Mouse (Mus musculus): ENCODE data around the gene Cfap73.
A peak's percentile ranks its signal among the peaks of the same experiment; 100 is the strongest.

The Cfap73 gene

GRCm38 (mm10) chr5:120634131-120634530 is at the start of gene Cfap73:
Gene Cfap73 (minus strand): TSS chr5:120634235.
- DNase-seq (ENCODE audit: low spot score) = no peak

DNA sequence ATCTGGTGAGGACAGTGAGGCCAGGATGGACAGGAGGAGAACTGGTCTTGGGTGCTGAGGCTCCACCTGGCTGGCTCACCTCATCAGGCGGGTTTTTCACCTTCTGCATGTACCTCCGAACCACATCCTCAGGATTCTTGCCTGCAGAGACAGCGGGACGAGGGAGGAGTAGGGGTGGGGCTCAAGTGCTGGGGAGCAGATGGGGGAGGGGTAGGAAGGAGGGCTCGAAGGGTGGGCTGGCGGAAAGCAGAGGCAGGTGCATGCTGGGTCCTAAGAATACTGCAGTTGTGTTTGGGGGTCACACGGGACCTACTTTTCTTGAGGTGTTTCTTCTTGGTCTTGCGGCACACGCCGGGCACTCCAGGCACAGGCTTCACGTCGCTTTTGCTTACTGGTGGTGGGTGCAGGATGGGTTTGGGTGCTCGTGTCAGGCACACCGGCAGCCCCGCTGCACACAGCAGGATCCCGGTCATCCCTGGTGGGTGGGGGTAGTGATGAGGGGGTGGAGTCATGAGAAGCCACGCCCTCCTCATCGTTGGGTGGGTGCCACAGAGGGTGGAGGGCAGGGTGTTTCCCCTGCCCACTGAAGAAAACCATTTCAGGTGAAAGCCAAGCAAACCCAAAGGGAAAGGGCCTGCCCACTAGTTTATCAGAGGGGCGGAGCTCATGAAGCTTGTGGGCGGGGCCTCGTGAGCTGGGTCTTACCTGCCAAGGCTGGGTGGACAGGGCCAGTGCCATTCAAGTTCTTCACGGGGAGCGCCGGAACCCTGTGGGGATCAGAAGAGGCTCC is 49.1 kb upstream of the Cfap73 start:
- DNase-seq (ENCODE audit: low spot score) = no peak

DNA sequence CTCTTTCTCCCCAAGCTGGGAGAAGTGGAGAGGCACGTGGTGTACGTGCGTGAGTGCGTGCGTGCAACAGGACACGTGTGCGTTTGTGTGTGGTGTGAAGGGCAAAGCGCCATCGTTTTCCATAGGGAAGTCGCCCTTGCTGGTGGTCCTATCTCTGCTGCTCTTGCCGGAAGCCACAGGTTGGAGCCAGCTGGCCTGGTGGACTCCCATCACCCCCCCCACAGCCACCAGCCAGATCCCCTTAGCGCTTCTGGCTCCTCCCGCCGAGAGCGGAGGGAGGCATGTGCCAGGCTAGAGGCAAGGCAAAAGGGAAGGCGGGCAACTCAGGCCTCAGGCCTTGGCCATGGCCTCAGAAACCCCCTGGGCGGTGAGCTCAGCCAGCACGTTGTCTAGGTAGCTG is 46.9 kb upstream of the Cfap73 start:
- DNase-seq (ENCODE audit: low spot score) = no peak

DNA sequence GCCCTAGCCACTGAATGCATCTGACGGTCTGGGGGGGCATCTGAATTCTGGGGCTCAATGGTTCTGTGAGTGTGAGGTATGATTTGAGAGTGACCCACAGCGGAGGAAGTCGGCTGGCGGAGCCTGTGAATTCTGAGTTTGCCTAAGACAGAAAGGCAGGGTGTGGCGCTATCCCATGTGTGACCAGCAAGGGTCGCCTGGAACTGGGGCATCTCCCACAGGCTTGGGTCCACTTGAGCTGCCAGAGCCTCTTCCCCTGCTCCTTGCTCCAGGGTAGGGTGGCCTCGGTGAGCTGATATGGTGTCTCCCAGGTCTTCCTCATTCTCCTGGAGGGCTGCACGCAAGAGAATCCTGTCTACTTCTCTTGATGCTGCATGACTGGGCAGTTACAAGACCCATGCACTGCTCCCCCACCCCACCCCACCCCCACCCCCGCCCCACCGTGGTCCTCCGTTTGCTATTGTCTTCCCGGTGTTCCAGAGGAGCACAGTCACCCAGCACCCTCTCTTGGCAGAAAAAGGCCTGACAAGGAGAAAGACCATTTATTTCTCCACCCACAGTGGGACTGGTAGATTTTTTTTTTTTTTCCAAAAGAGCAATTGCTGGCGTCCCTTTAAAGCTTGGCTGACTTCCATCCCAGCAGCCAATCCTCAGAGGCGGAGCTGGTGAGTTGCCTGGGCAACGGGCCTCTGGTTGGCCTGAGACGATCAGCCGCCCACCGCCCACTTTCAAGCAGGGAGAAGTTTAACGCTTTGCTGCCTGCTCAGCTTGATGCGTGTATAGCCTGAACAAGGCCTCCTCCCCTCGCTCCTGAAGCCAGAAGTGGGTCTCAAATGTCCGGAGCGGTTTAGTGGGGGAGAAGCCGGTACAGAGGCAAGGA is 45.9 kb upstream of the Cfap73 start:
- no peak for DNase-seq (ENCODE audit: low spot score)

GRCm38 (mm10) chr5:120677516-120677915 is 43.5 kb upstream of the Cfap73 start:
- no peak for DNase-seq (ENCODE audit: low spot score)

GRCm38 (mm10) chr5:120674229-120675145 is 40.5 kb upstream of the Cfap73 start:
- no peak for DNase-seq (ENCODE audit: low spot score)

DNA sequence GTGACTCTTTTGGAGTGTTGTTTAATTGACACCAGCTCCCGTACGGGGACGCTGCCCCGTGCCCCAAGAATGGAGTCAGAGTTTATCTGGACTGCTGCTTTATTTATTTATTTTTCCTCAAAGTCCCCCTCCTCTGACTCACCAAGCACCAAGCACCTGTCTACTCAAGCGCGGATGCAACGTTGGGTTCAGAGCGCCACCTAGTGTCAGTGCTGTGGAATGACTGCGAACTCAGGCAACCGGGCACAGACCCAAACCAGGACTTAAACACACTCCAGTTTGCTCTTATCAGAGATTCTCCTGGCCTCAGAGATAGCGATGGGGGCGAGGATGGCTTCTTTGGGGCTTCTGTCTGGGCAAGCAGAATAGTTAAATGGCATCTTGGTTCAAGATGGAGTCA is 39.6 kb upstream of the Cfap73 start:
- peak; percentile 63 for DNase-seq (ENCODE audit: low spot score)

DNA sequence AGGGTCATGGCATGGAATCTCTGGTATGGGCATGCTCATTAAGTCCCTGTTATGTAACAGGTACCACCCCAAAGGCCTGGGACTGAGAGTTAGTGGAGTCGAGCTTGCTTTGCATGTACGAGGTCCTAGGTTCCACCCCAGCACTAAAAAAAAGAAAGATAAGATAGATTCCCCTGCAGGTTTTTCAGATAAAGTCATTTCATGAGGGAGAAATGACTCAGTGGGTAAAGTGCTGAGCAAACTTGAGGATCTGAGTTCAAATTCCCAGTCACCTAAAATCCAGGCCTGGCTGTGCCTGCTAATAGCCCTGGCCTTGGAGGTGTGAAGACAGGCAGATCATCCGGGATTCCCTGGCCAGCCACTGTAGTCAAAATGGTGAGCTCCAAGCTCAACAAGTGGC is 37.8 kb upstream of the Cfap73 start:
- no peak for DNase-seq (ENCODE audit: low spot score)

DNA sequence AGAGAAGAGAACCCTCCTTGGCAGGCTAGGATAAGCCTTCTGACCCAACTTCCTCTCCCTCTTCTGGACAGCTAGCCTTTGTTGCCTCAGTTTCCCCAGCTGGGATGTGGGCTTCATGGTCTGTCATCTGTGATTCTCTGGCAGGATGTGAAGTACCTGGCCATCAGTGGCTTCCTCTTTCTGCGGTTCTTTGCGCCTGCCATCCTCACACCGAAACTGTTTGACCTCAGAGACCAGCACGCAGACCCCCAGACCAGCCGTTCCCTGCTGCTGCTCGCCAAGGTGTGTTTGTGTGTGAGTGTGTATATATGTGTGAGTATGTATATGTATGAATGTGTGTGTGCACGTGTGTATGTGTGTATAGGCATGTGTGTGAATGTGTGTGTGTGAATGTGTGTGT is 36.1 kb upstream of the Cfap73 start:
- DNase-seq (ENCODE audit: low spot score) = no peak

- no peak for DNase-seq (ENCODE audit: low spot score)
Measured at GRCm38 (mm10) chr5:120668761-120669160, 34.7 kb upstream of the Cfap73 start.

GRCm38 (mm10) chr5:120664888-120665287 is 30.9 kb upstream of the Cfap73 start:
- DNase-seq (ENCODE audit: low spot score) = no peak

DNA sequence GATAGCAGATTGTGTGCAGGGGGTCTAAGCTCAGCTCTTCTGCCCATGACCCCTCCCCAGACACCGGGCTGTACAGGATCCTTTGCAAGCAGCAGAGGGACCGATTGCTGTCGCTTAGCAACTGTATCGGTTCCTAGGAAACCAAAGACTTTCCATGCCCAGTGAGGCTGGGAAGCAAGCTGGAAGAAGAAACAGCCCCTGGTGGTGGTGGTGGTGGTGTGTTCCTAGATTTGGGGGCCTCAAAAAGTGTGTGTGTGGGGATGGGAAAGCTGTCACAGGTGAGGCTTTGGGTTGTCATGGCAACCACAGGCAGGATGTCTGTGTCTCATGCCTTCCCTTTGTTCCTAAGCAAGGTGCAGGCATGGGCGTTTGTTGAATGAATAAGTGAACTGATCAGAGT is 26.8 kb upstream of the Cfap73 start:
- no peak for DNase-seq (ENCODE audit: low spot score)

DNA sequence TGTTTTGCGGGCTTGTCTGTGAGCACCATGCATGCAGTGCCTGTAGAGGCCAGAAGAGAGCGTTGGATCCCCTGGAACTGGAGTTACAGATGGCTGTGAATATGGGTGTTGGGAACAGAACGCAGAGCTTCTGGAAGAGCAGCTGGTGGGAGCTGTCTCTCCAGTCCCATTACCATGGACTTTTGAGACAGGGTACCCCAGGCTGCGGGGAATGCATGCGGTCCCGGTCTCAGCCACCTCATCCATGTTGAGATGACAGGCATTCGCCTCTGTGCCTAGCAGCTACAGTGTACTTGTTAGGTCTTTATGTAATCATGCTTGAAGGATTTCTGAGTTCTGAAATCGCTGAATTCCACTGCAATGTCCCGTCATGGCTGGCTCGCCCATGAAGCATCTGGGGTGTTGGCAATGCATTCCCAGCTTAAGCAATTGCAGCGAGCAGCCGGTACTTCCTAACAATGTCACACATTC is 22.3 kb upstream of the Cfap73 start:
- DNase-seq (ENCODE audit: low spot score) = no peak

GRCm38 (mm10) chr5:120653873-120654272 is 19.8 kb upstream of the Cfap73 start:
- DNase-seq (ENCODE audit: low spot score) = no peak

GRCm38 (mm10) chr5:120652915-120653701 is 19.1 kb upstream of the Cfap73 start:
- DNase-seq (ENCODE audit: low spot score) = no peak

- DNase-seq (ENCODE audit: low spot score) = no peak
Measured at GRCm38 (mm10) chr5:120651230-120651629, 17.2 kb upstream of the Cfap73 start.

DNA sequence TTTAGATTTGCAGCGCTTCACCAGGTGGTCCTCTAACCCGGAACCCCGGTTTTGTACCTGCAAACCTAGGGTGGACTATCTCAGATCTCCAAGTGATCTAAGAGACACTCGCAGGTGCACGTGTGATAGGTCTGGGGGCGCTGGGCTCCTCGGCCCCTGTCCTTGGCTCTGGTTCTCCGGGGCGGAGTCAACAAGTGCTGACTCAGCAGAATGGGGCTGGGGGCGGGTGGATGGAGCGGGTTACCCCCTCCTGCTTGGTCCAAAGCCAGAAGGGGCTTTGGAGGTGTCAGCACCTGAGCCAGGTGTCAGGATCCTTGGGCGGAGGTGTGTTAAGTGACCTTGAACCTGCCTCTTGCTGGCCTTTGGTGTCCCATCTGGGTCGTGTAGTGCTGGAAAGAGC is 15.9 kb upstream of the Cfap73 start:
- DNase-seq (ENCODE audit: low spot score) = no peak

DNA sequence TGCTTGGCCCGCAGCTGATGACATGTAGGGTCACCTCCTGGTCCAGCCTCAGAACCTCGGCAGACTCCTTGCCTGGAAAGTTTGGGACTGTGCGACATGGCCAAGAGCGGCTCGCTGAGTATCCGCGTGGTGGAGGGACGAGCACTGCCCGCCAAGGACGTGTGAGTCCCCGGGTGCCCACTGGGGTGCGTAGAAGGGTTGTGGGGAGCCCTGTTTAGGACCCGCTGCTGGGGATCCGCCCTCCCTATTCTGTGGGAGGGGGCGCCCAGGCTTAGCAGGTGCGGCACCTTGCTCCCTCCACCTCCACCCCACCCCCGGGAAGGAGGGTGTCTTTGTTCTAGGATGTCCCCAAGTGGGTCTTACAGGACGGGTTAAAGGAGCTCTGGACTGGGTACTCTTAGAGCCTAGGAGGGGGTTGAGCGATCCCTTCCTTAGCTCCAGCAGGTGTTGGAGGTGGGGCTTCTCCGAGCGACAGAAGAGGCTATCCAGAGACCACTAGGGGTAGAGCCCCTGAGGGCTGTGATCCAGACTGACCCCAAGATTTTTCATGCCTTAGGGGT is 15.4 kb upstream of the Cfap73 start:
- peak; percentile 17 for DNase-seq (ENCODE audit: low spot score)

GRCm38 (mm10) chr5:120648569-120649373 is 14.7 kb upstream of the Cfap73 start, which contains the start of gene Rasal1:
Gene Rasal1 (plus strand): TSS chr5:120648812.
- peak; percentile 67 for DNase-seq (ENCODE audit: low spot score)
